Mouse (Mus musculus) right cerebral cortex, postnatal 14 days (tissue): ENCODE measurements around the gene Ggct.

ENCODE experiments used
- DNase-seq: peaks from one replicate; pipeline ENCODE4 v3.0.0; 2022

Ggct gene

GRCm38 (mm10) chr6:54992734-54993260 lies at the start of gene Ggct:
Ggct (minus strand) TSS chr6:54992950.
- DNase-seq = peak; percentile 94

DNA sequence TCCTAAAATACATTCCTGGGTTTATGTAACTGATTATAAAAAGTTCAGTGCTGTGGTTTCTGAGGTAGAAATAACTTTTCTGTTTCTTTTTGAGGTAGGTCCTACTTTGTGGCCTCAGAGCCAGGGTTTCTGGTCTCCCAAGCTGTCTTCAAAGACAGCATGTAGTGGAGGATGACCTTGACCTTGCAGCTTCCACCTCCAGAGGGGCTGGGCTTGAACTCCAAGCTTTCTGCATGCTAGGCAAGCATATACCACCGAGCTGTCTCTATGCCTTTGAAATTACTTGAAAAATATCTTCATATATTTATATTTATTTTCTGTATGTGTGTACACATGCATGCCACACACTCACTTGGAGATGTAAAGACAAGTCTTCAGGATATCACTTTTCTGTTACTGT lies 47.3 kb upstream of the Ggct start:
- DNase-seq = no peak

- no peak for DNase-seq
These were observed 46.7 kb upstream of the Ggct start for GRCm38 (mm10) chr6:55039446-55039783.

DNA sequence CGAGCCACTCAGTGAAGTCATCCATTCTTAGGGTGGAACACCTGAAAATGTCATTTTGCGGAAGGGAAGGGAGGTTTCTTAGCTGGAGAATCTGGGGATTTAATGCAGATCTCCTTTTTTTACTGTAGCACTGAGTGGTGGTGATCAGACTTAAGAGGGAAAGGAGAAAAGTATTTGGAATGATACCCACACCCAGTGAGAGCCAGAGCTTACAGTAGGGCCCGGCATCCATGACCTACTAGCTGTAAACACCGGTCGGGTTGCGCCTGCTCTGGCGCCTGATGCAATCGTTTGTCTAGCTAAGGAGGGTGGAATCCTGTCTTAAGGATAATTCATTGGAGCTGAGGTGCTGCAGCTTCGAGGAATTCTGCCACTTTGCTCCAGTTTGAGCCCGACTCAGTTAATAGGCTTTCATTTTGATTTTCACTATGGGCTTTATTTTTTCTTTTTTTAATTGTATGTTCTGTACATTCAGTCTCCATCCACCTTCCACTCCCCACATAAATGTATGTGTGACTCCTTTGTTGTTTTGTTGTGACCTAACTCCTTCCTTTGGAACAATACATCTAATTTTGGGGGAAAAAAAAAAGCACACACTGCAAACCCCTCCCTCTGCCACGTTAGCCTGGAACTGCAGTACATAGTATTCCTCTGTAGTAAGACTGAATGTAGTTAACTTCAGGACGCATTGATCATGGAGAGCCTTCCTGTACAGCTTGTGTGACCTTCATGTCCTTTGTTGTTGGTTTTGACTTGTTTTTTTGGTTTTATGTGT lies 46.1 kb upstream of the Ggct start:
- DNase-seq = no peak

GRCm38 (mm10) chr6:55037799-55038670 lies 45.3 kb upstream of the Ggct start, which contains the start of gene Gars:
Gars (plus strand) TSS chr6:55038007.
- peak; percentile 86 for DNase-seq

GRCm38 (mm10) chr6:55036731-55037130 lies 44.0 kb upstream of the Ggct start:
- DNase-seq = no peak

GRCm38 (mm10) chr6:55027642-55028041 lies 34.9 kb upstream of the Ggct start:
- DNase-seq = no peak

DNA sequence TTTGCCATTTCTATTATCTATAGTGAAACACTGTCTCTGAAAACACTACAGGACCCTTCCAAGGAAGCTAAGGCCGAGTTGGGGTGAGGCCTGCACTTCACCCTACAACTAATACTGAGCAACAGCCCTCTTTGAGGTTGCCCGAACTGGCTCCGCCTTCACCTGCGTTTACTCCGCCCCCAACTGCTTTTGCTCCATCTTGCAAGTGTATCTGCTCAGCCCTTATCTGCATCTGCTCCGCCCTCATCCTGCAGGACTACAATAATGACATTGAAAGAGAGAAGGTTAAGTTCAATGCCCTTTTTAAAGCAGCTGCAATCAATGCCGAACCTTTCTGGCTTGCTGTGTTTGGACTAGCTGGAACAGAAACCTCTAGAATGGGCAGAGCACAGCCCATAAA lies 29.1 kb upstream of the Ggct start:
- no peak for DNase-seq

GRCm38 (mm10) chr6:55018417-55018816 lies 25.7 kb upstream of the Ggct start:
- DNase-seq = no peak

DNA sequence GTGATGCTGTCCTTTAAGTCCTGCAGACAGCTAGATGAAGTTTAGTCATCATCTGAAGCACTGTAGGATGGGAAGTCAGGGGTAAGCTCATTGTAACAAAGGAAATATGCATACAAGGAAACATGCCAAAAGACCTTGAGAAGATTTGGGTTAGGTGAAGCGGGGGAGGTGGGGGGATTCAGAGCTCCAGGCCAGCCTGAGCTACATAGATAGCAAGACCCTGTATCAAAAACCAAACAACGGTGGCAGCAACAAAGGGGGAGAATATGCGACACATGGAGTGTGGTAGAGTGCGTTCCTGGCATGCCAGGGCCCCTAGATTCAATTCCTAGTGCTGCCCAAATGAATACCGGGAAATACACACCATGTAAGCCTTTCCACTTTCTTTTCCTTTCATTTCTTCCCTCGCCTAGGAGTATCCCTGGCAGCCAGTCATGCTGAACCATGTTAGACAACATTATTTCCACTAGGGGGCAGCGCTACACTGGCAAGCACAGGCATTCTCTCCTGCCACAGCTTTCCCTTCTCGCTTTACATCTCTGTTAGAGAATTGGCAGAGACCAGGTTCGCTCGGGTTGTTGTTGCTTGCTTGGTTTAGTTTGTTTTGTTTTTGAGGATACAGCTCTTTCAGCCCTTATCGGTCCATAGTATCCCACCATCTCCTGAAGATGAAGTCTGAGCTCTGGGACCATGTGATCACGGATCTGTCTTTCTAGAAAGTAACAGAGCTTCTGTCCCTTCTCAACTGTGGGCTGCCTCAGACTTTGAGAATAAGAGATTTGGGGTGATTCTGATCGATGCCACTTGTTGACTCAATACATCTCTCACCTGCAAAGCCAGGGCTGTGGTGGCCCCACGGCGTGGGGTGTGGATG lies 24.2 kb upstream of the Ggct start:
- DNase-seq = peak; percentile 50

GRCm38 (mm10) chr6:55016236-55016635 lies 23.5 kb upstream of the Ggct start:
- peak; percentile 55 for DNase-seq

DNA sequence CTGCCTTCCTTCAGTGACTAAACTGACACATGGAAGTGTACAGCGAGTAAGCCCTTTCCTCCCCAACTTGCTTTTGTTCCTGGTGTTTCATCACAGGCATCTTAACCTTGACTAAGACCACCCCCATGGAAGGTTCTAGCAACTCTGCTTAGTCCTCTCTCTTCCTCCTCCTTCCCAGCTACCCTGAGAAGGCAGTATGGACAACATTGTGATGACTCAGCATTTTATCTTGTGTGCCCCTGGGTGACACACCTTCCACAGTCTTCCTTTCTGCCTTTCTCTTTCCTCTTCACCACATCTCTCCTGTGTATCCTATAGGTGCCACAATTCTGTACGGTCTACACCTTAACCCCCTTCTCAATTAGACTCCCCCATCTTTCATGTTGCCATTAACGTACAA lies 21.4 kb upstream of the Ggct start:
- no peak for DNase-seq

GRCm38 (mm10) chr6:55012516-55012915 lies 19.8 kb upstream of the Ggct start:
- no peak for DNase-seq

DNA sequence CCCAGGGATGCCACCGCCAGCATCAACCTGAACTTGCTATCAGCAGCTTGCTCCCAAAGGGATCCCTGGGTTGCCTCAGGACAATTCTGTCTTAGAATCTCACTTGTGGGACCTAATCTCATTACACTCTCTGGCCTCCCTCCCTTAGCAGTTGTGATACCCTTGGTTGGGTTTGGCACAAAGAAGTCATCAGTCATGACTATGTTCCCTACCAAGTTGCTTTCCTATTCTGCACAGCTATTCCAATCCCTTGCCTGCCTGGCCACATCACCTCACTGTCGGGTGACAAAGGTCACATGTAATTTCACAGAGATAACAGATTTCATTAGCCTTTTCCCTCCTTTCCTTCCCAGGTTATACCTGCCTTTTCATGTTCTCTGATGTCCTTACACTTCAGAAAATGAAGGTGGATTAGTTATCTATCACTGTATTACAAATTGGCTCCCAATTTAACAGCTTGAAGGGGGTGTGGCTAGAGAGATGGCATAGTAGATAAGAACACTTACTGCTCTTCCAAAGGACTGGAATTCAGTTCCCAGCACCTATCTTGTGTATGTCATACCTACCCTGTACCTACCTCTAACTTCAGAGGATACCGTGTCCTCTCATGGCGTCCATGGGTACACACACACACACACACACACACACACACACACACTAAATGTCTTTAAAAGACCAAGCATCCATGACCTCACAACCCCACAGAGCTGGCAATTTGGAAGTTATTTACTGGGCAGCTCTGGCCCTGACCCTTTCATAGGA lies 17.8 kb upstream of the Ggct start:
- no peak for DNase-seq

DNA sequence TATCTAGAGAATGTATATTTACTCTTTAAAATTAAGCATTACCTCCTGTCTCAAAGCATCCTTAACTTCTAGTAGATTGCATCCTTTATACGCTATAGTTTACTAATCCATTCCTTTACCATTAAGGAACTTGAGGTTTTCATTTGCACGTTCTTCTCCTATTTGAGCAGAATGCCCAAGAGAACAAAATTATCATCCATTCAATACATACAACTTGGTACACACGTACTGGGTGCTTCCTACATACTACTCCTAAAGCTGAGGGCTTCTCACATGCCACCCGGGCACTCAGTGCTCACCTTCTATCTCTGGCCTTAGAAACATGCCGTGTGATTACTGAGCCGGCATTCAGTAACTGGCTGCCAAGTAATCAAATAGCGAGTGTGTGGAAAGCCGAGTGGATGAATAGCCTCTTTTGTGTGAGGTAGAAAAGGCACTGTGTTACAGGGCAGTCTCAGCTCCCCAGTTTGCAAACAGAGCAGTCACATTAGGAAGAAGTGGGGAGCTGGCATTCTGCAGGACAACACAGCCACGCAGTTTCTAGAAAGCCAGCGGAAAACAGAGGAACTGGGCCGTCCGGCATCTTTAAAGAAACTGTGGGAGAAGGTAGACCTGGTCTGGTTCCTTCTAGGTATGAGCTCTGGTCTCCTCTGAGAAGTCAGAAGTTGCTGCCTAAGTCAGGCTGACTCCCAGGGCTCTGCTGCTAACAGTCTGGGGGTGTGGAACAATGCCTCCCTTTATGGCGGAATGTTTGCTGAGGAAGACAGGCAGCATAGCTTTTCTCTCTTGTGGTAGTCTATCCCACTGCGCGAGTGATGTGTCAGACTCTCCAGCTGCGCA lies 16.9 kb upstream of the Ggct start:
- DNase-seq = no peak

DNA sequence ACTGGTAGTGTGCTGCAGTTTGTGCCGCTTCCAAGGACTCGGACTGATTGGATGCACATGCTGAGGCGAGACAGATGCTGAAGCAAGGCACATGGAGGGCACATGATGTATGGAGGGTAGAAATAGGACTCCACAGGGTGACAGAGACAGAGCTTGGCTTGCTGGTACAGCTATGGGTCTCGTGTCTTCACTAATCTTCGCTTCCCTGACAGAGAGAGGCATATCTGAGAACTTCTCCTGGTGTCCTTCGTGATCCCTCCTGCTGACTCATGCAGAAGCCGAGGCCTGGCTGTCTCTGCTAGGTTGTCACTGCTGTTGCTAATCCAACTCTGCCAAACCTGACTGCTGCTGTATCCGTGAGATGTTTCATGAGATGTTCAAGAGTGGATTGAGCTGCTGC lies 15.7 kb upstream of the Ggct start:
- DNase-seq = no peak

DNA sequence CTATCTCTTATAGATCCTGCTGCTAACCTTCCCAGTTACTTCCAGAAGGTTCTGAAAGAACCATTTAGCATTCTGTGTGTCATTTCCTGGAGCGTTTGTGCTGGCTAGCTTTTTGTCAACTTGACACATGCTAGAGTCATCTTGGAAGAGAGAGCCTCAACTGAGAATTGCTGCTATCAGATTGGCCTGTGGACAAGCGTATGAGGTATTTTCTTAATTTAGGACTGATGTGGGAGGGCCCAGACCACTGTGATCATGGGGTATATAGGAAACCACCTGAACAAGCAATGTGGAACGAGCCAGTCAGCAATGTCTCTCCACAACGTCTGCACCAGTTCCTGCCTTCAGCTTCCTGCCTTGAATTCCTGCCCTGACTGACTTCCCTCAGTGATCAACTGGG lies 10.8 kb upstream of the Ggct start:
- no peak for DNase-seq

DNA sequence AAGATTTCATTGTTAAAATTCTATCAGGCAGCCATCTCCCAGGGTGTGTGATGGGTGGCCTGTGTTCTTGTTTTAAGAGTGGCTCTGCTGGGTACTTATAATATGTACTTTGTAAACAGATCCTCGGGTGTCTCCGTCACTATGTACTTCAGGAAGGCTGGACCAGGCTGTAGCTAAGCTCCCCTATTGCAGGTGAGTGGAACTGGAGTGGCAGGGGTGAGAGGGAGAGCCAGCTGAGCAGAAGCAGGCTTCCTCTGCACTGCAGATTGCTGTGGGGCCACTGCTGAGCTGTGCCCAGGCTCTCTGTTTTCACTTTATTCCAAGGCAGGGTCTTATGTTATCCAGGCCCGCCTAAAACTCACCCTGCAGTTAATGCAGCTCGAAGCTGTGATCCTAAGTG lies 9.7 kb upstream of the Ggct start:
- DNase-seq = no peak

DNA sequence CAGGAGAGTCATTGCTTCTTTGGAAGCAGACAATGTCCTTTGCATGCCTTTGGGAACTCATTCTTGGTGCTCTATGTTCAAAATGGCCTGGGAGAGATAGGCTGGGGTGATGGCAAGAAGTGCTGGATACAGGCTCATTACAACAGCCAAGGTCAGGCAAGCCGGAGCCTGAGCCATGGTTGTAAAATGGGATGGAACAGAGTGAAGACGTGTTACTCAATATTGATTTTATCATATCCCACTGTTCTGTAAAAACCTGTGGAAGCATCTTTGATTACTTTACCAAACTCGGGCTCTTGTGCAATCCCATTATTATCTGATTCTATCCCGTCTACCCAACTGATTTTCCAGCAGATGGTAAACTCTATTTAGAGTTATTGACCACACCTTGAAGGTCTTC lies 8.6 kb upstream of the Ggct start:
- no peak for DNase-seq

DNA sequence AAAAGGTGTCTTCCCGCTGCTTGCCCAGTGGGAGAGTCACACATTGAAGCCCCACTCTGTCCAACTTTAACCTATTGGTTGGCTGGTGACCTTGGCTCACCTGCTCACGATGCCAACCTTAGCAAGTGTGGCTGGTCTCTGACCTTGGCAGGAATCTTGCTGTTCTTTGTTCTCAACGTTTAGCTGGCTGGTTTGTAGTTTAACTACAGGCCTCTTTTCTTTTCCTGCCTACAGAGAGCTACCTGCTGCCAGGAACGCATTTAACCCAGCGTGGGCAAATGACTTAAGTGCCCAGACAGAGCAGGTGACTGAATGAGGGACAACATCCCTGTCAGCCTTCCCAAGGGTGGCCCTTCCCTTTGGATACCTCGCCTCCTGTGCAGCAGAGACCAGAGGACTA lies 5.0 kb upstream of the Ggct start:
- DNase-seq = no peak

DNA sequence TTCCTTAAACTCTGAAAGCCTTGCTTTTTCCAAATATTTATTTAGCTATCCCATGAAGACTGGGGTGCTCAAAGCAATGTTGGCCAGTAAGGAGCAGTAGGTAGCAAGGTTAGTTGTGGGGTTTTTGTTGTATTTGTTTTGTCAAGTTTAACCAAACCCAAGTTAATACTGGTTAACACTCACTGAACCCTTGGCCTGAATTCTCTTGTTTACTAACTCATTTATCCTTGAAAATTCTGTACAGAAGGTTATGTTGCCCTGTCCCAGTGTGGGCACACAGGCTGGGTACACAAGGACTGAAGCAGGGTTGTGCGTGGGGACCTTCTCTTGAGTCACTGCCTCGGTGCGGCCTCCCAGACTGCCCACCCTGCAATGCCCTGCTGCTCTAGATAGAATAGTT lies 3.6 kb upstream of the Ggct start:
- no peak for DNase-seq
